Mouse (Mus musculus) cerebellum, postnatal 25 days (tissue): Measurements from ENCODE around the gene Pde2a.

Experiments
- DNase-seq, 2 experiments: peaks; one replicate each; pipeline ENCODE4 v3.0.0; 2021; ENCODE audit warnings: mixed read lengths in 2 of 2

Gene Pde2a

DNA sequence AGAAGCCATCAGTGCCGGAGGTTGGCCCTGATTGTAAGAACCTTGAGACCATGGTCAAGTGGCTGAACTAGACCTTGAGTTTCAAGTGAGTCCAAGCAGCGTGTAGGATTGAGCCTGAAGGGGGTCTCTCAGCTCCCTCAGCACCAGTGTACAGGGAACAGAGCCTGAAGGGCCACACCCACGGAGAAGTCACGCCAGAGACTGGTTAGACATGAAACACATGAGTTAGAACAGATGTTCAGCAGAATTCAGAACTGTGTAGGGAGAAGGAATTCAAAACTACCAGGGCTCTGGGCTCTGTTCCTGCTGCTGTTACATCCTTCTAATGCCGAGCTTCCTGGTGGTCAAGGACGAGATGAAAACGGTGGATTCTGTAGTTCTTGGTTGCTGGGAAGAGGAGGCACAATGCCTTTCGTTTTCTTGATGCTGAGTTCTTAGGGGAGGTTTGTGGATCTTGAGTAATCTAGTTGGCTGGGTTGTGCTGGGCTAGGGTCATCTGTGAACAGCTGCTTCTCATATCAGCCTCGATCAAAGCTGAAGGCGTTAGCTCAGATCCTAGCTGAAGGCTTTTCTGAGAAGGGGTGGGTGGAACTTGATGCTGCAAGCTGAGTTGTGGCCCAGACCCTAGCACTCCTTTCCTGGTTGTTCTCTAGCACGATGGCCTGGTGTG is 11.1 kb upstream of the Pde2a start, which contains the start of gene Gm45837:
TSS of gene Gm45837 (plus strand) at position 620 of the 670 bp plus-strand sequence.
- DNase-seq, result no peak

DNA sequence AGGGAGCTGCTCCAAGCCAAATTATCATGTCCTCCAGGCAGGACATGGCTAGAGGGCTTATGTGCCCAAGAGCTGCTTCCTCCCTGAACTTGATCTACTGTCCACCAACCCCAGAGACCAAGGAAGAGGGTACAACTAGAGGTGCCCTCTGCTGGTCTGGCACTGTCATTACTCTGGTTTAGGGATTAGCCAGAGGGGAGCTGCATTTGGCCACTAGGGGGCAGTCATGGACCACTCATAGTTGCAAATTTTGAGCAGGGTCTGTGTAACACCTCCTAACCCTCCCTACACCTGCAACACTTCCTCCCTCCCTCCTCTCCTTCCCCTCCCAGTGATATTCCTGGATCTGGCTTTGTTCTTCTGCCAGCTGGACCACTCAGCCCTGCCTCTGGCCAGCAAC is 8.7 kb upstream of the Pde2a start:
- DNase-seq, result peak; percentile 73 to 85

DNA sequence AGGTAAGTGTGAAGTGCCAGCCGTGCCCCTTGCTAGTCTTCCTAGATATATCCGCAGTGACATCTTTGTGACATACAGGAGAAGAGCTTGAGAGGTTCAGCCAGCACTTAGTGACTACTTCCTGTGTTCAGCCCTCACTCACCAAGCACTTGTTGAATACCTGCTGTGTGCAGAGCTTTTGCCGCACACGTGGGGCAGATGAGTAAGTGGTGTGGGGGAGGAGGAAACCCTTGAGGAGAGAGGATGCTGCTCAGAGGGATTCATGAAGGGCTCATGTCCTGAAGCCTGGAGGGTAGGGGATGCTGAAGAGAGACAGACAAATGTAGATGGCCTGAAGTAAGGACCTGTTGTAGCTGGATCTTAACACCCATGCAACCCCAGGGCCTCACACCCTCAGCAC is 7.3 kb upstream of the Pde2a start:
- no peak for DNase-seq

DNA sequence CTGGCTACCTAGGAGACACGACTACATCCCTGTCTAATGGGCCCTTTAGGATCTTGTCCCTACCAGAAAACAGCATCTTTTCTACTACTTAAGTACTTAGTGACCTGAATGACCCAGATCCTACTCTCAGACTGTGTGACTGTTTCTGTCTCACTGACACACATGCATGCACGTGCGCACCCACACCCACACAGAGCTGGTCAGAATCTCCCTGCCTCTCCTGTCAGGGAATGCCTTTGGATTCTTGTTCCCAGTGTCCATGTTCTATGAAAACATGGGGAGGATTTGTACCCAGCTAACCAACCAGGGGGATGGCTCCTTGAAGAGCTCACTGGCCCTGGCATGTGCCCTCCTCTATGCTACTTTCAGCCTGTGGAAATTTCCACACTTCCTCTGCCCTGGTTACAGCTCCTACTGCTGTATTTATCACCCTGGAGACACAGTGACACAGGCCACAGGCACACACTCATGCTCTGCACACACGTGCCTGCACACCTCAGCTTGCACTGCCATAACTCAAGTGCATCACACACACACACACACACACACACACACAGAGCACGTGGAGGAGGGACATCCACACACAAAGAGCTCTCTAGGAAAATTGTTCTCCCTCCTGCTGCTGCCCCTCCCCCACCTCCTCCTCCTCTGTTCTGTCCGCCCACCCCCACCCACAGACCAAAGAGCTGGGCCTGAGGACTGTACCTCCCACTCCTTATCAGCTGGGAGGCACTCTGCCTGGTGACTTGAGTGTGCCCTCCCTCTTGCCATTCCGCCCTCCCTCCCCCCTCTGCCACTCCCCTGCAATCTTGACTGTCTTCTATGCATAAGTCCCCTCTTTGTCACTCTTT is 6.6 kb upstream of the Pde2a start:
- peak in 1 of 2 experiments; percentile 16 for DNase-seq

DNA sequence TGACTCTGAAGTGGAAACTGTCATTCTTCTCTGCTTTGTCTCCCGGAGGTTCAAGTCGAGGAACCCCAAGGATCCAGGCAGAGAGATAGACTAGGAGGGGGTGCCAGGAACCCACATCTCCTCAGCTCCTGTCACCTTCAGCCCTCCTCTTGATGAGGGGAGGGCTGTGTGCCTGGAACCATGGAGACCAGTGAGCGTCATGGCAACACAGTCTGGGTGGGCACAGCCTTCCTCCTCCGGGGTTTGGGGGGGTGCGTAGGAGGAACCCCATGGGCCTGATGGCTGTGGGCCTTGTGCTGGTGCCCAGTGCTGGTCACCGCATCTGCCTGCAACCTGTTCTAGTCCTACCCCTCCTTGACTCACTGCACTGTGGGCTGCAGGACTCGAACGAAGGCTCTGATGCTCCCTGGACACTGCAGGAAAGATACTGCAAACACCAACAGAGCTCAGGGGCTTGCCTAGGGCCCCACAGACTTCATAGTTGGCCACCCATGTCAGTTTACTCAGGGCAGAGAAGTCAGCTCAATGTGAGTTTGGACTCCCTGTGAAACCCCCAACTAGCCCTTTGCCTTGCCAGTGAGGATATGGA is 5.9 kb upstream of the Pde2a start:
- no peak for DNase-seq

DNA sequence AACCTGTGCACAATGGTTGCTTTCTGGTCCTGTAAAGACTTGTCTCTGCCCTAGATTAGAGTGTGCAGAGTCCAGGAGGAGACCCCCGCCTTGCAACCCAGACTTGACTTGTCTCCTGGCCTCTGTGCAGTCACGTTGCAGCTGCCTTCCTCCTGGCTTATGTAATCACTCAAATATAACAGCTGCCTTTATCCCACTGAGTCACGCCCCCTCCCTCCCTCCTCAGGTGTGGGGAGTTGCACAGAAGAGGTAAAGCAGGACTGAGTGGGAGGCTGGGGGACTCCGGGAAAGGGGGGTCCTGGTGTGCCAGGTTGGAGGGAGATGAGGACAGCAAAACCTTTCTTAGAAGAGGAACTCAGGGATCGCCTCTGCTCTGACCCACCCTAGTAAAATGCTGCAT is 5.1 kb upstream of the Pde2a start:
- DNase-seq, result no peak

DNA sequence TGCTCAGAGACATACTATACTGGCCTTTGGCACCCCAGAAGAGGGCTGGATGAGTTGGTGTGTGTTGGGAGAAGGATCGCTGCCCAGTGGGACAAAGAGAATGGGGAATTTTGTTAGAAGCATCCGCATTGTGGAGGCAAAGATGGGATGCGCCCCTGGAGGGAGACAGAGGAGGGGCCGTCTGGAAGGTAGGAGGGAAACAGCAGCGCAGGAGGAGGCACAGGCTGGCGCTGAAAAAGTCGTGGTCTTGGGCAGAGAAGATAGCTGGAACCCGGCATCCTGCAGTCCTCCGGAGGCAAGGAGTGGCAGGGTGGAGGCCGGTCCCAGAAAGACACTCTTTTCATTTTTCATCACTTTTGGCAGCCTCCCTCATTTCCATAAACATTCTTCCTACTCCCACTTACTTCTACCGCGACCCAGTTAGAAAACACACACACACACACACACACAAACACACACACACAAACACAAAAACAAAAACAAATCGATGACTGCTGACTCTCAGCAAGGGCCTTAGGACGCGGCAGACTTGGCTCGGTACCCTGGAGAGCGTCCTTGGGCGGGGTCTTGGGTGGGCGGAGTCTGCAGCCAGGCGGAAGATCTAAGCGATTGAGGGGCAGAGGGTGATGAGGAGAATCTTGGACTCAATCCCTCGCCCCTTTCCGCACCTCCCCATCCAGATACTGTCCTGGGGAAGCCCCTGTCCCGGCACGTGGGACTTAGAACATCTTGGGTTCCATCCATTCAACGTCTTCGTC is 2.3 kb upstream of the Pde2a start:
- no peak for DNase-seq

DNA sequence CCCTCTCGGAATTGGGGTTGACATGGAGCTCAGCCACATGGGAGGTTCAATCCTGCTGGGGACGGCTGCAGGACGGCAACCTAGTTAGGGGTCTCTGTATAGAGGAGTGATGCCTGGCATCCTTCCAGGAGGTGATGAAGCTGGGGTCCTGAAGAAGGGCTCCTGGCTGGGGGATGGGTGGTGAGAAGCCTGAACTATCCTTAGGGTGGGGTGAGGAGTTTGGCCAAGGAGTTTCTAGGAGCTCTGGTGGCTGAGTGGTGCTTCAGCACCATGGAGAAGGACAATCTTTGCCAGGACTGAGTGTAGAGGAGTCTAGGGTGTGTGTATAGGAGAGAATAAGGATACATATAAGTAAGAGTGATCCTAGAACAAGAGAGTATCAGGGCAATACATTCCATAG is 578 bp downstream of the Pde2a start:
- DNase-seq, result no peak

DNA sequence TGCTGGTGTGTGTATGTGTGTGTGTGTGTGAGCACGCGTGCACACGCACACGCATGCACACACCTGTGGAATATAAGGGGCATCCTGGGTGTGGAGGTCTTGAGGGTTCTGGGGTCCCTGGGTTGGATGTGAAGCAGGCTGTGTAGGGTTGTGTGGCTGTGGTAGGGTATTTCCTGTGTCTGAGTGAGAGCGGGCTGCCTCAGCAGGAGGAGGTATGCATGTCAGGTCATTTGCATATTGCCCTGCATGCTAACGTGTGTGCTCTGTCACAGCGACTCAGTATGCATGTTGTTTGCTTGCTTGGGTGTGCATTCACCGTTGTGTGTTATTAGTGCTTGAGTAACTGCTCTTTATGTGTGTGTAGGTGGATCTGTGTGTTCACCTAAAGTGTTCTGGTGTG is 1.2 kb downstream of the Pde2a start:
- no peak for DNase-seq

DNA sequence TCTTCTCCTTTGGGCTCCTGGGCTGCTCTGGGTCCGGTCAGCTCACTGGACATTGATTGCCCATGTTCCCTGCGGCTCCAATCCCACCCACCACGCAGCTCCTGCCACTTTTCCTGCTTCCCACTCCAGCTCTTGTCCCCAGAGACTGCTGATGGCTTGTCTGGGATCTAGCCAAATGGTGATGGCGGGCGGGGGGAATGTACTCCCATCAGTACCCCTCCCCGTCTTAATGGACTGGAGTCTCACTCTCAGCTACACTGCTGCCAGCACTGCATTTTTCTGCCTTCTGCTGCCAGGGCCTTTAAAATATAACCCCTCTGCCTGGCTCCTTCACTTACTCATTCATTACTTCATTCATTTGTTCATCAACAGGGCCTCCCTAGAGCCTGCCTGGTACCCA is 2.5 kb downstream of the Pde2a start:
- DNase-seq, result no peak

DNA sequence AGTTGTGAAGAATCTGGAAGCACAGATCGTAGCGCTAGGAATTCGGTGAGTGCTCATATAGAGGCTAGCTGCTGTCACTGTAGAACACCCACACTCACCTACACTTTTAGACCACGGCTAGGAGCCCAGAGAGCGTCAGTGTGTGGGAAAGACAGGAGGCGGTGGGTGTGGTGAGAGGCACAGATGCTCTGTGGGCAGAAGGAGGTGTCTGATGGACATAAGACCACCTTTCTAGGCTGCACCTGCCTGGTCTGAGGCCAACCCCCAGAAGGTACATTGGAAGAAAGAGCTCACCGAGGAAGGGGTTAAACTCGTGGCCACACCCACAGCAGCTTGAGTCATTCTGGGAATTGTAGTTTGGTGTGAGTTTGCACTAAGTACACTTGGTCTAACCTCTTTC is 5.2 kb downstream of the Pde2a start:
- DNase-seq, result no peak

DNA sequence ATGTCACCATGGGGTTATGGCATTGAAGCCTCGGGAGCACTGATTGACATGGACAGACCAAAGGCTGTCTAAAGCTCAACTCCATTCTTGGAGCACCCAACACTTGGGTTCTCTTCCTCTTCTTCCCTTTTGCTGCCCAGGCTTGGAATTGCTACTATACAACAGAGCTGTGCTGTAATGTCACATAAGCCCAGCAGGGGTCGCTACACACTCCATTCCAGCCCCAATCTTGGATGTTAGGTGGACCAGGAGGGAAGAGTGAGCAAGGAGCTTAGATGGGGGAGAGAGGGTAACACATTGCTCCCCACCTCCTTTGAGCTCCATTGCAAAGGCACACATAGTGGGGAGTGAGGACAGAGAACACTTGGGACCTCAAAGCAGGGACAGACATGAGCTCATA is 6.2 kb downstream of the Pde2a start:
- peak in 1 of 2 experiments; percentile 46 for DNase-seq

DNA sequence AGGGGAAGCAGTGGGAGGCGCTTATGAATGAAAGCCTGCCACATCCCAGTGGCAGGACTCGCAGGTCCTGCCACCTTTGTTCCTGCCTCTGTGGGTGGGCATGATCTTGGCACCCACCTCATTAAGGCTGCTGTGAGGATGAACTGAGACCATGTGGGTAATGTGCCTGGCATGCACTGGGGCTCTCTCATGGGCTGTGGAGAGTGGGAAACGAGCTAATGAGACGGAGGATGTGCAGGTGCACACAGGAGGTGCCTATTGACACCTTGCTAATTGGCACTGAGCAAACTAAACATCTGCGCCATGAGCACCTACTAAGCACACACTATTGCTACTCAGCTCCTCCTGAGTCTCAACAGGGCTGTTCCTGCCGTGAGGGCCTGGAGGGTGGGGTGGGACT is 13.5 kb downstream of the Pde2a start:
- DNase-seq, result no peak

DNA sequence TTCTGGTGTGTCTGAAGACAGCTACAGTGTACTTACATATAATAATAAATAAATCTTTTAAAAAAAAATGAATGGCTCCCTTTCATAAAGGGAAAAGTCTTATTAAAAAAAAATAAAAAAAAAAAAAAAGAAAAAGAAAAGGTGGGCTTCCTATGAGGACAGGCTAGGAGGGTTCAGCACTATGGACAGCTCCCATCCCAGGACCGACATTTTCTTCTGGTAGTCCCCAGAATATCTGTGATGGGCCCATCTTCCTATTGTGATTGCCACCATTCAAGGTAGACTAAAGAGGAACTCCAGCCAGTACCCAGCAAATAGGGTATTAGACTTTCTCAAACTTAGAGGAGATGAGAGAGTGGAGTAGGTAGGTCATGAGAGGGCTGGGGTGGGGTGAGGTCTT is 16.4 kb downstream of the Pde2a start:
- no peak for DNase-seq

DNA sequence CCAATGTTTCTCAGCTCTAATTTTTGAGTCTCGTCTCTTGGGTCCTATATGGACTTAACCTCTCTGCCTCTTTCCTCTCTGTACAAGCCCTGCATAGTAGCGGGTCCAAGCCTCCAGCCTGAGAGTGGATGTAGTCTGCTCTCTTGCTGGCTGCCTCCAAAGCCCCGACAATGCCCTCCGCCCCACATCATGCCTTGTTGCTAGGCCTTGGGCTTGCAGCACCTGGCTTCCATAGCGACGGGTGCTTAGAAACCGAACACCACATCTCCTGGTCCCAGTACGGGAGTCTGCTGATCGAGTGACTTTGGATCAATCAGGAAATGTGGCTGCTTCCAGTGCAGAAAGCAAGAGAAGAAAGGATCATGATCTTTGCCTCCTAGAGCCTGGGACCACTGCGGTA is 21.6 kb downstream of the Pde2a start:
- no peak for DNase-seq

DNA sequence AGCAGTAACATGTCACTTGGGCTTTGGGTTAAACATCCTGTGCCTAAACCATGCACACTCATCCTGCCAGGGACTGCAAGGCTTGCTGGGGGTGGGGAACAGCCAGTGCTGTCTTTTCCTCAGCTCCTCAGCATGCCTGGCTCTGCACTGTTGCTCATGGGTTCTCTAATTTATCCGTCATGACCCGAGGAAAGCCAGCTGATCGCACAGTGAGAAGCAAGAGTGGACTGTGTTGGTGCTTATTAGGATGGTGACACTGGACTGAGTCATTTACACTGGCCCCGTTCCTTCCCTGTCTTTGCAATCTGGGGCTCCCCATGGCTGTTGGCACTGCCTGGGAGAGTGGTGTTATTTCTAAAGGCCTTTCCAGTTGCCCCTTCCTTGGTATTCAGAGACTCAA is 22.7 kb downstream of the Pde2a start:
- peak in 1 of 2 experiments; percentile 26 for DNase-seq

DNA sequence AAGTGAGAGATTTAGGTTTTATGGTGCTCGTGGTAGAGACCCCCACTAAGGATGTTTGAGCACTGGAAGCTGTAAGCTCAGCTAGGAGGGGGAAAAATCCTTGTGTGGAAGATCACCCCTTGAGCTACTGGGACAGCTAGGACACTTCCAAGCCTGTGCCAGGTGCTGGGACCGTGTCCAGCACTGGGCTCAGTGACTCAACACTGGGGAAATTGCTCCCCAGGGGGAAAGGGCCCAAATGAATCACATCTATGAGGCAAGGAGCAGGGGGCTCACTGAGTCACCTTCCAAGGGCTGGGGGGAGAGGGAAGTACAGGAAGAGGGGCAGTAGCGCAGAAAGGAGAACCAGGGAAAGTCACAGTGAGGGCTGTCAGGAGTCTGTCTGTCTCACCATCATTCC is 28.4 kb downstream of the Pde2a start:
- no peak for DNase-seq

DNA sequence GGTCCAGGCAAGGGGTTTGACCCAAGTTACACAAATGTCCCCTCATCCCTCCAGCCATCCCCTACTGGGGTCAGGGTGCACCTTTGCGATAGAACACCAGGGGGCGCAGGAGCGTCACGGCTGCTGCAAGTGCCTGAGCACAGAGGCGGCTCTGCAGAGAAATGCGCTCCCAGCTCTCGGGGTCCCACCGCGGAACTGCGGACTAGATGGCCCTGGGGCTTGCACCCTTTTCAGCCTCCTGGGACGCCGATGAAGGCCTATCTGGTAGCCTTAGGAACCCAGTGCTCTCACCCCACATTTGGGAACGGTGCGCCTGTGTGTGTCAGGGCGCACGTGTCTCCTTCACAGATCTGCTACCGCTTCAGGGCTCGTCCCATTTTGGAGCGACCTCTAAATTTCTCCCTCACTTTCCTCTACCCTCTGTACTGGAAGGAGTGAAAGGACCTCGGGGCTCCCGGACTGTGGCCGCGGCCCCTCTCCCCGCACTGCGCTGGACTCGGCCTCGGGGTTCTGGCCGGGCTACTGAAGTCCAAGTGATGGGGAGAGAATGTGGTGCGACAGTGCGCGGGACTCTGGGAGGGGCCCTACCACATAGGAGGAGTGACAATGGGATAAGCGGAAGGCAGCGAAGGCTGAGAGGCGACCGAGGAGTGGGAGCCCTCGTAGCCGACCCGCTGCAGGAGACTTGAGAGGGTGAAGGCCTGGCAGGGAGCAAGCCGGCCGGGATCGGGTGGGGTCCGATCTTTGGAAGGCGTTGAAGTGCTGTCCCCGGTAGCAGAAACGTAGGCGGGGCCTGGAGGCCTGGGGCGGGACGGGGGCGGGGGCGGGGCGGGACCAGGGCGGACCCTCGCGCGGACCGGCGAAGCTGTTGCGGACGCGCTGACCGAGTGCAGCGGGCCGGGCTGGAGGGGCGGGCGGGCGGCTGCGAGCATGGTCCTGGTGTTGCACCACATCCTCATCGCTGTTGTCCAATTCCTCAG is 29.2 kb downstream of the Pde2a start:
- peak; percentile 91 to 93 for DNase-seq

DNA sequence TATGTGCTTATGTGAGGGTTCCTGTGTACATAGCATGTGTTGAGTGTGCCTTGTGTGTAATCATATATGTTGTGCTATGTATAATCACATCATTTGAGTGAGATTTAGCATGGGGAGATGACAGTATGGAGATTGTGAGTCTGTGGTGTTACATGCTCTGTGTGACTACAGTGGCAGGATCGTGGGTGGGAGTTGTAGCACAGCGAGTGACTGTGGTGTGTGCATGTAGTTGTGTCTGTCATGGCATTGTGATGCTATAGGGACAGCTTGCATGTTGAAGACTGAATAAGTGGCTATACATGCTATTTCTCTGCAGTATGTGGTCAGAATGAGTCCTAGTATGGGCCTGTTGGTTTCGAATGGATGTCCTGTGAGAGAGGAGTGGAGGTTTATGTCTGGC is 31.2 kb downstream of the Pde2a start:
- no peak for DNase-seq

DNA sequence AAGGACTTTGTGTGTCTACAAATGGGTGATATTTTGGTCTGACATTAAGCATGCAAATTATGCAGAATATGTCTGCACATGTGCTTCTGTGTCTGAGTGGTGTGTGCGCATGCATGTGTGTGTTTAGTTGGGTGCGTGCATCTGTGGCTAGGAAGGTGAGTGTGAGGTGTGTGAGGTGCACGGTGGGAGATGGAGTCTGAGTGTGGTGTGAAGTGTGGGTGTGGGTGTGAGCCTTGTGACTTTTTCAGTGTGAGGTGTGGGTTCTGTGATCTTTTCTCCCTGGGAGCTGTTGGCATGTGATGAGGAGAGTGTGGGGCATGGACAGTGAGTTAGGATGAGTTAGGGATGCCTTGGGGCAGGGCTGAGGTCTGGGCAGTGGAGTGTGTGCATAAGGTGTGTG is 31.8 kb downstream of the Pde2a start:
- DNase-seq, result no peak

DNA sequence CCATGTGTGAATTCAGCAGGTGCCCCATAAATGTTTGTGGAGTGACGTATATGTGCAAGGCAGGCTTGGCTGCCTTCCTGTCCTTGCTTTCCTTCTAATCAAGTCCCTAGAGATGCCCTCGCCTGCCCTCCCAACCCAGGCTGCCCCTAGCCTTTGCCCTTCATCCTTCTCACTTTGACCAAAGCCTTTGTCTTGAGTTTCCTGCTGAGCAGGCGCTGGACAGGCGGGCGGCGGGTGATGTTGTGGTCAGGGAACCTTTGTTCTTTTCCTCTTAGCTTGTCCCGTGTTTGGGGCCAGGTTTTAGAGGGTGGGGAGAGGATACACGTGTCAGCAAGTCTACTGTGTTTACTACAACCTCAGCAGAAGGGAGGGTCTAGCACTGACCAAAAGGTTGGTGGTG is 32.2 kb downstream of the Pde2a start:
- DNase-seq, result no peak

DNA sequence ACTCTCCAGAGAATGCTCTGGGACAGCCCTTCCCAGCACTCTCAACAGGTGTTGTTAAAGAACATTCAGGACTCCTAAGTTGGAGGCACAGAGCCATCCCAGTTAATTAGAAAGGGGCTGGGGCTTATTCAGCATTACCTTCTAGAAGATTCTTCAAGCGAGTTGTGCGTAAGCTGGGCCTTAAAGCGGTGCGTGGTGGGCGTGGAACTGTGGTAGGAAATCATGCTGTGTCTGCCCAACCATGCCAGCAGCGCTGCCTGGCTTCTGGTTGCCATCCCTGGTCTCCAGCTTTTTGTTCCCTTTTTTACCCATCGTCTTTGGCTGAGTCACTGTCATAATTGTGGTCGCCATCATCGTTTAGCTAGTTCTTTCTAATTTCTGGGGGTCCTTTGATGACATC is 33.0 kb downstream of the Pde2a start:
- DNase-seq, result no peak
